Mouse (Mus musculus): ENCODE measurements around the gene Tctex1d4. TPM values are rescaled to one million over a fixed set of nuclear protein-coding genes. Genes with fewer than 3 reads are reported as not detected.
A peak's percentile ranks its signal among the peaks of the same experiment; 100 is the strongest.

Tctex1d4 gene
- total RNA-seq, 2 experiments from 2014 or later, result 0.47 TPM; not detected in 1

GRCm38 (mm10) chr4:117155020-117155791, 28.6 kb downstream of the Tctex1d4 start:
- no peak for DNase-seq (ENCODE audit: extremely low spot score in 1 of 2, low spot score in 2 of 2)
- intact Hi-C loops (cut with DNase I), result no loop called here

GRCm38 (mm10) chr4:117155792-117156355, 29.3 kb downstream of the Tctex1d4 start, which contains the start of gene Rps8:
TSS of gene Rps8 (minus strand) at chr4:117156243.
- intact Hi-C loops (cut with DNase I), result no loop called here
- peak; percentile 82 to 90 for DNase-seq (ENCODE audit: extremely low spot score in 1 of 2, low spot score in 2 of 2)

GRCm38 (mm10) chr4:117156372-117156771, 29.8 kb downstream of the Tctex1d4 start:
- intact Hi-C loops (cut with DNase I), result no loop called here

GRCm38 (mm10) chr4:117159666-117160065, 33.1 kb downstream of the Tctex1d4 start:
- DNase-seq (ENCODE audit: extremely low spot score in 1 of 2, low spot score in 2 of 2), result no peak
- intact Hi-C loops (cut with DNase I), result no loop called here

More at GRCm38 (mm10) chr4:117156372-117156771, 29.8 kb downstream of the Tctex1d4 start:
- no peak for DNase-seq (ENCODE audit: extremely low spot score in 1 of 2, low spot score in 2 of 2)

- intact Hi-C loops (cut with DNase I), result no loop called here
- no peak for DNase-seq (ENCODE audit: extremely low spot score in 1 of 2, low spot score in 2 of 2)
Observed at GRCm38 (mm10) chr4:117161183-117161582, 34.6 kb downstream of the Tctex1d4 start.

- DNase-seq (ENCODE audit: extremely low spot score in 1 of 2, low spot score in 2 of 2), result no peak
- intact Hi-C loops (cut with DNase I), result no loop called here
Observed at GRCm38 (mm10) chr4:117169936-117170335, 43.3 kb downstream of the Tctex1d4 start.

Small RNAs within 50 kb of the gene (microRNA-seq; reads per million reads assigned to microRNA genes)
- gene Gm22398, result not detected

Other genes starting within 250 kb of the Tctex1d4 start
- gene Zswim5, start 249.4 kb upstream of the Tctex1d4 start, total RNA-seq (2021), result 1 to 10 TPM; 7.6 to 8.4 TPM
- 10 to 100 TPM; 38.0 to 40.4 TPM for gene Urod, start 132.4 kb upstream of the Tctex1d4 start, total RNA-seq (2021)
- gene Hectd3, start 131.5 kb upstream of the Tctex1d4 start, total RNA-seq (2021), result 10 to 100 TPM; 47.7 to 53.3 TPM
- gene Eif2b3, start 107.4 kb upstream of the Tctex1d4 start, total RNA-seq (2021), result 10 to 100 TPM; 25.5 to 26.9 TPM
- gene Ptch2, start 30.7 kb upstream of the Tctex1d4 start, total RNA-seq (2021), result 1 to 10 TPM; 2.4 to 3.4 TPM
- gene Btbd19, start 1.1 kb upstream of the Tctex1d4 start, total RNA-seq (2021), result 10 to 100 TPM; 11.9 to 12.0 TPM
- 10 to 100 TPM; 17.7 to 19.9 TPM for gene Plk3, start 7.2 kb downstream of the Tctex1d4 start, total RNA-seq (2021)
- gene Rps8, start 29.4 kb downstream of the Tctex1d4 start, total RNA-seq (2021), result 100 to 1,000 TPM; 554 to 567 TPM
- gene Kif2c, start 55.8 kb downstream of the Tctex1d4 start, total RNA-seq (2021), result 1 to 10 TPM; 1.1 to 2.2 TPM
- 1 to 10 TPM; 2.0 to 3.2 TPM for gene Tmem53, start 125.2 kb downstream of the Tctex1d4 start, total RNA-seq (2021)
- 1 to 10 TPM in 1 of 2 experiments, under 1 TPM in 1; 0.81 to 1.8 TPM for gene Armh1, start 125.3 kb downstream of the Tctex1d4 start, total RNA-seq (2021)